Mouse (Mus musculus): ENCODE results near the gene Rin2. TPM values are rescaled to one million over a fixed set of nuclear protein-coding genes. Genes with fewer than 3 reads are reported as not detected.

Gene Rin2
- polyA plus RNA-seq, 1 experiment from 2014 or later: 11.9 TPM

DNA sequence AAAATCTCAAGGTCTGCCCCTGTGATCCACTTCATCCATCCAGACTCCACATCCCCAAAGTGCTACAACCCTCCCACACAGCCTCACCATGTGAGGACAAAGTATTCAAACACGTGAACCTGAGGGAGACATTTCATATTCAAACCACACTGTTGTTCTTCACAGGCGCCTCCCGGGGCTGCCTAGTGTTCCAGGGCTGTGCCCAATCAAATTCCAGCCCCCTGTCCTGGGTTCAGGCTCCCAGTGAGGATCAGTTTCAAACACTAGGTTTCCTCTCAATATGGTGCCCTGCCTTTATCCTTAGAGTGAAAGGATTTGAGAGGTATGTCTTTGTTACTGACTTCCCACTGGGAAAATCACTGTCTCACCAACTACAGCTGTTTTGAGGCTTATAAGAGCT, 18.9 kb upstream of the Rin2 start:
- Histone ChIP-seq H3K4me1 (replicated peaks; ENCODE audit: control insufficient read depth, insufficient read depth, low read length) (no peaks in the 10 kb centered on the region), H3K36me3 (ENCODE audit: control insufficient read depth, insufficient read depth) (no peaks in the 10 kb centered on the region), H3K27ac (ENCODE audit: low read depth, low read length) (no peak overlapping the region), H3K4me3 (ENCODE audit: low read depth, low read length) (no peak overlapping the region), H3K4me2 (replicated peaks; ENCODE audit: low read depth) (no peak overlapping the region), H3K27me3 (replicated peaks; ENCODE audit: control insufficient read depth, insufficient read depth, low read length) (no peaks in the 10 kb centered on the region), H3K9me3 (ENCODE audit: control insufficient read depth) (no peaks in the 10 kb centered on the region), H3K9ac (ENCODE audit: low read depth, low read length) (no peak overlapping the region)
- no peak for TF ChIP-seq CTCF (IDR thresholded peaks at IDR 0.05; ENCODE audit: low read depth)
- WGBS: 78% methylated on average over 3 of the region's 3 CpGs
- ATAC-seq: no peak

DNA sequence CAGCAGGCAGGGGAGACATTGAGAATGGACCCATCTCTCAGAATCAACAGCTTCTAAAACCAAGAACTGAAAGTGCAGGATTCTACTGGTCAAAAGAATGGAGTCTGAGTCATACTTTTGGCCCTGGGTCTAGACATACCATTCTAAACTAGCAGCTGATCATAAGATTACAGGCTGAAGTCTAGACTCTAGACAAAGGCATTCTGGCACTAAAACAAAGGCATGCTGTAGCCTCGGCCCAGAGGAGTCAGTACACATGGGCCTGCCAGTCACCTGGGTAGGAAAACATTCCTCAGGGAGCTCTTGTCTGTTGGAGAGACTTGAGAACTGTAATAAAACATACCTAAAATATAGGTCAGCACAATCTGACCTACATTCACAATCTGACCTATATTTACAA, 18.3 kb upstream of the Rin2 start:
- no peaks in the 10 kb centered on the region for H3K4me1 ChIP-seq (replicated peaks; ENCODE audit: control insufficient read depth, insufficient read depth, low read length)
- H3K4me3 ChIP-seq (ENCODE audit: low read depth, low read length): no peak overlapping the region
- no peak for TF ChIP-seq CTCF (IDR thresholded peaks at IDR 0.05; ENCODE audit: low read depth)
- no peak for ATAC-seq
- H3K4me2 ChIP-seq (replicated peaks; ENCODE audit: low read depth): no peak overlapping the region
- no peaks in the 10 kb centered on the region for H3K27me3 ChIP-seq (replicated peaks; ENCODE audit: control insufficient read depth, insufficient read depth, low read length)
- no peak overlapping the region for H3K9ac ChIP-seq (ENCODE audit: low read depth, low read length)
- 36% methylated on average over 1 of the region's 1 CpGs for WGBS
- no peaks in the 10 kb centered on the region for H3K36me3 ChIP-seq (ENCODE audit: control insufficient read depth, insufficient read depth)
- H3K9me3 ChIP-seq (ENCODE audit: control insufficient read depth): no peaks in the 10 kb centered on the region
- H3K27ac ChIP-seq (ENCODE audit: low read depth, low read length): no peak overlapping the region

DNA sequence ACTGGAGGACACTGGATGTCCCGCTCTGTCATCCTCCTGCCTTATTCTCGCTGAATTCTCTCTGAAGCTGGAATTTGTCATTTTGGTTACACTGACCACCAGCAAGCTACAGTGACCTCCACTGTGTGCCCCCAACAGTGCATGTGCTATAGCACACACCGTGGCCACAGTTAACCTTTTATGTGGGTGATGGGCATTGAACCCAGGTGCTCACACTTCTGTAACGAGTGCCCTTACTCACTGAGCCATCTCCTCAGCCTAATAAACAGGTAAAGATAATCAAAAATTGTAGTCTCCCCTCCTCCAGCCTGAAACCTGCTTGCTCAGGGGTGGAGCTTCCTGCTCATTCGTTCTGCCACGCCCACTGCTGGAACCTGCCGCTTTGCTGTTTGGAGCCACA, 13.8 kb upstream of the Rin2 start:
- WGBS: 56% methylated on average over 6 of the region's 7 CpGs
- no peak for TF ChIP-seq CTCF (IDR thresholded peaks at IDR 0.05; ENCODE audit: low read depth)
- Histone ChIP-seq H3K4me2 (replicated peaks; ENCODE audit: low read depth) (no peak overlapping the region), H3K36me3 (ENCODE audit: control insufficient read depth, insufficient read depth) (no peaks in the 10 kb centered on the region), H3K9me3 (ENCODE audit: control insufficient read depth) (no peaks in the 10 kb centered on the region), H3K27ac (ENCODE audit: low read depth, low read length) (no peak overlapping the region), H3K27me3 (replicated peaks; ENCODE audit: control insufficient read depth, insufficient read depth, low read length) (no peaks in the 10 kb centered on the region), H3K9ac (ENCODE audit: low read depth, low read length) (no peak overlapping the region), H3K4me1 (replicated peaks; ENCODE audit: control insufficient read depth, insufficient read depth, low read length) (no peaks in the 10 kb centered on the region), H3K4me3 (ENCODE audit: low read depth, low read length) (no peak overlapping the region)
- no peak for ATAC-seq

DNA sequence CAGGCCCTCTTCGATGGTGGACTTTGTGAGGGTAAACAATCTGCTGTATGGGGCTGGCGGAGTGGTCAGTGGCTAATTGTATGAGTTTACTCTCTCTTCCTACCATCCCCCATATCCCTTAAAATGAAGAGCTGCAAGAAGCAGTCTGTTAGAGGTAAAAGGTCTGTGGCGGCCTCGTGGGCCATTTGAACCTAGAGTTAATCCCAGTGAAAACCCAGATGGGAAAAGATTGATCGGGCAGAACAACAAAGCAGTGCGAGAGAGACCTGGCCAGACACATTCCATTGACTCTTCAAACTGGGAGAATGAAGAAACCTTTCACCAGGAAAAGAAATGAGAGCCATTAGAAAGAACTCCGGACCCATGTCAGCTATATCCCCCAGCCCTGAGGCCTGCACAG, 11.1 kb upstream of the Rin2 start:
- Histone ChIP-seq H3K4me1 (replicated peaks; ENCODE audit: control insufficient read depth, insufficient read depth, low read length) (no peaks in the 10 kb centered on the region), H3K27me3 (replicated peaks; ENCODE audit: control insufficient read depth, insufficient read depth, low read length) (no peaks in the 10 kb centered on the region), H3K9me3 (ENCODE audit: control insufficient read depth) (no peaks in the 10 kb centered on the region), H3K27ac (ENCODE audit: low read depth, low read length) (no peak overlapping the region), H3K4me3 (ENCODE audit: low read depth, low read length) (no peak overlapping the region), H3K36me3 (ENCODE audit: control insufficient read depth, insufficient read depth) (no peaks in the 10 kb centered on the region), H3K4me2 (replicated peaks; ENCODE audit: low read depth) (no peak overlapping the region), H3K9ac (ENCODE audit: low read depth, low read length) (no peak overlapping the region)
- TF ChIP-seq CTCF (IDR thresholded peaks at IDR 0.05; ENCODE audit: low read depth): no peak
- no peak for ATAC-seq
- 68% methylated on average over 7 of the region's 7 CpGs for WGBS

DNA sequence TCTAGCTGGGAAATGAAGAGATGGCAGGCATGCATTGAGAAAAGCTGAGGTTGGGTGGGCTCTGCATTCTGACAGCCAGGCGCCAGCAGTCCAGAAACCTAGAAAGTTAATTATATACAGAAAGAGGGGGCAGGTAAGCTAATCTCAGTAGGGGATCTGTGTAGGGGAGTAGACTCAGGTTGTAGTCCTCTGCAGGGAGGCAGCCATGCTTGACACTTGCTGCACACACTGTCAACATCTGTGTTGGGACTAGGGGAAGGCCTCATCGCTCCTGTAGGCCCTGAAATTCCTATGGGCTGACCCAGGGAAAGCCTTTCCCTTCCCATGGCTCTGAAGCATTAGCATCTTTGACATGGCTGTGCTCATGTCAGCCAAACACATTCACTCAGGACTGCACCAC, 10.7 kb upstream of the Rin2 start:
- H3K27me3 ChIP-seq (replicated peaks; ENCODE audit: control insufficient read depth, insufficient read depth, low read length): no peaks in the 10 kb centered on the region
- WGBS: 87% methylated on average over 2 of the region's 2 CpGs
- H3K4me1 ChIP-seq (replicated peaks; ENCODE audit: control insufficient read depth, insufficient read depth, low read length): no peaks in the 10 kb centered on the region
- no peak for TF ChIP-seq CTCF (IDR thresholded peaks at IDR 0.05; ENCODE audit: low read depth)
- no peak overlapping the region for H3K9ac ChIP-seq (ENCODE audit: low read depth, low read length)
- no peak overlapping the region for H3K4me2 ChIP-seq (replicated peaks; ENCODE audit: low read depth)
- no peaks in the 10 kb centered on the region for H3K36me3 ChIP-seq (ENCODE audit: control insufficient read depth, insufficient read depth)
- H3K4me3 ChIP-seq (ENCODE audit: low read depth, low read length): no peak overlapping the region
- ATAC-seq: no peak
- H3K9me3 ChIP-seq (ENCODE audit: control insufficient read depth): no peaks in the 10 kb centered on the region
- H3K27ac ChIP-seq (ENCODE audit: low read depth, low read length): no peak overlapping the region

DNA sequence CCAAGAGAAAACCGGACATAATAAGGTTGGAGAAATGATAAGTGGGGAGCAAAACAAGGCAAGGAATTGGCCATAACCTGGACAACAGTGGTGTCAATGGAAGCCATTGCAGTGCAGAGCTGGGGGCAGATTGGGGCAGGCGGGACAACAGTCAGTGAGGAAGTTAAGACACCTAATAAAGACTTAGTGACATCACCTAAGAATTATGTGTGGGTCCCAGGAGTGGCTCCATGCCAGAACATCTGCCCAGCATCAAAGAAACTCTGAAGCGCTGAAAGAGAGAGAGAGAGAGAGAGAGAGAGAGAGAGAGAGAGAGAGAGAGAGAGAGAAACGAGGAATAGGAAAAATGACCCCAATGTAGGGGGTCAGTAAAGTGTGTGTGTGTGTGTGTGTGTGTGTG, 6.9 kb upstream of the Rin2 start:
- H3K4me1 ChIP-seq (replicated peaks; ENCODE audit: control insufficient read depth, insufficient read depth, low read length): 0 out of 2 replicates have a peak, but pooled peaks cover 3% of the 10 kb centered on the region
- no peaks in the 10 kb centered on the region for H3K9me3 ChIP-seq (ENCODE audit: control insufficient read depth)
- ATAC-seq: no peak
- no peak overlapping the region for H3K4me2 ChIP-seq (replicated peaks; ENCODE audit: low read depth)
- H3K4me3 ChIP-seq (ENCODE audit: low read depth, low read length): no peak overlapping the region
- TF ChIP-seq CTCF (IDR thresholded peaks at IDR 0.05; ENCODE audit: low read depth): no peak
- no peak overlapping the region for H3K9ac ChIP-seq (ENCODE audit: low read depth, low read length)
- no peak overlapping the region for H3K27ac ChIP-seq (ENCODE audit: low read depth, low read length)
- 71% methylated on average over 4 of the region's 4 CpGs for WGBS
- no peaks in the 10 kb centered on the region for H3K36me3 ChIP-seq (ENCODE audit: control insufficient read depth, insufficient read depth)
- no peaks in the 10 kb centered on the region for H3K27me3 ChIP-seq (replicated peaks; ENCODE audit: control insufficient read depth, insufficient read depth, low read length)

DNA sequence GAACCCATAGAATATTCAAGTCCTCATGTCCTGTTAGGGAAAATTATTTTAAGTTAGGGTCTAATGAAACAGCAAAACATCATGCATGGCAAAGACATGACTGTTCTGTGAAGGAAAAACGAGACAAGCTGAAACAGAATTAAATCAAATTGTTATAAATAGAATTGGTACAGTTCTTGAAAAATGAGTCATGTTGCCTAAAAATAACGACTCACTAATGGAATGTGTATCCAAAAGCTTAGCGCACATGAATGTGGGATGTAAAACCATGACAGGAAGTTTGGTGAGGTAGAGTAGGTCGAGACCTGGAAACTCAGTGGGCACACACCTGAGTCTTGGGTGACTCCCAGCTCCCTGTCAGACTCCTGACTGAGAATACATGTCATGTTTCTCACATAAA, 4.9 kb upstream of the Rin2 start:
- H3K4me1 ChIP-seq (replicated peaks; ENCODE audit: control insufficient read depth, insufficient read depth, low read length): 0 out of 2 replicates have a peak, but pooled peaks cover 3% of the 10 kb centered on the region
- no peak overlapping the region for H3K4me3 ChIP-seq (ENCODE audit: low read depth, low read length)
- no peak for ATAC-seq
- no peaks in the 10 kb centered on the region for H3K9me3 ChIP-seq (ENCODE audit: control insufficient read depth)
- WGBS: 77% methylated on average over 4 of the region's 4 CpGs
- no peak overlapping the region for H3K27ac ChIP-seq (ENCODE audit: low read depth, low read length)
- no peaks in the 10 kb centered on the region for H3K27me3 ChIP-seq (replicated peaks; ENCODE audit: control insufficient read depth, insufficient read depth, low read length)
- TF ChIP-seq CTCF (IDR thresholded peaks at IDR 0.05; ENCODE audit: low read depth): no peak
- H3K36me3 ChIP-seq (ENCODE audit: control insufficient read depth, insufficient read depth): no peaks in the 10 kb centered on the region
- H3K9ac ChIP-seq (ENCODE audit: low read depth, low read length): no peak overlapping the region
- H3K4me2 ChIP-seq (replicated peaks; ENCODE audit: low read depth): no peak overlapping the region

All from intestine, postnatal 0 days (tissue).